Mouse (Mus musculus) mesoderm, embryonic 11.5 days (tissue): ENCODE measurements around the gene Nosip.

ENCODE experiments used
- DNase-seq: peaks from one replicate; pipeline ENCODE4 v3.0.0-alpha.2; 2012; ENCODE audit warnings: low read depth, low spot score

Nosip gene

GRCm38 (mm10) chr7:45058607-45059571, 3.3 kb upstream of the Nosip start:
- DNase-seq: no peak

DNA sequence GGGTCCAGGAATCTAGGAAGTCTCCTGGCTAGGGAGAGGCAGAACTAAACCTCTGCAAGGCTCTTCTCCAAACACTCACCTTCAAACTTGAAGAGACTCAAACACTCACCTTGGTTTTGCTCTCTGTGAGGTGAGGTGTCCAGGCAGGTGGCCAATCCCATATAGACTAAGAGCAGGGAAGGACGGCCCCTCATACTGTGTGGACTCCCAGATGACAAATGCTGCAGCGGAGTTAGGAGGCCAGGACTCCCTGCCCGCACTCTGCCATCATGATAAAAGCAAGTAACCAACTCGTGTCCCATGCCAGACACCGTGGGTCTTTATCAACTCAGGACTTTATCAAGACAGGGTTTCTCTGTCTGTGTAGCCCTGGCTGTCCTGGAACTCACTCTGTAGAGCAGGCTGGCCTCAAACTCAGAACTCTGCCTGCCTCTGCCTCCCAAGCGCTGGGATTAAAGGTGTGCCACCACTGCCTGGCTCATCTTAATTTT, 1.6 kb upstream of the Nosip start:
- DNase-seq: no peak

DNA sequence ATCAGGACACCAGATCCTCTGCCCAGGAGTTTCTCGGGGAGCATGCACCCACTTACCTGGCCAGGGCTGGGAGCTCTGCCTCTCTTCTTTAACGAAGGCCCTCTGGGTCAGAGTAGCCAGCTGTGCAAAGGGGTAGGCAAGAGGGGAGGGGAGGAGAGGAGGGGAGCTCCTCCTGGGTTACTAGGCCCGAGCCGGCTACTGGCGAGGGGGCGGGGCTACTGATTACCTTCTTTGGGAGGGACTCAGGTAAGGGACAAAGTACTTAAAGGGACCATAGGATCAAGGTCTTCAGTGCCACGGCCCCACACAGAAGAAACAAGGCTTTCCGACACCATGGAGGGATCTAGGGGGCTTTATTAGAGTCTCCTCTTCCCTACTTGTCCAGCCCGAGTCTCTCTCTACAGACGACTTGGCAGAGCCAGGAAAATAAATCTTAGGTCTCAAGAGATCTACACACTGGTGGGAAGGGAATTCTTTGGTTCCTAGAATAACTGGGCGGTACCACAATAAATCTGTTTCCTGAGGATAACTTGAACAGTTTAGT, 625 bp upstream of the Nosip start:
- no peak for DNase-seq

GRCm38 (mm10) chr7:45067190-45067999, 5.2 kb downstream of the Nosip start:
- DNase-seq: no peak

DNA sequence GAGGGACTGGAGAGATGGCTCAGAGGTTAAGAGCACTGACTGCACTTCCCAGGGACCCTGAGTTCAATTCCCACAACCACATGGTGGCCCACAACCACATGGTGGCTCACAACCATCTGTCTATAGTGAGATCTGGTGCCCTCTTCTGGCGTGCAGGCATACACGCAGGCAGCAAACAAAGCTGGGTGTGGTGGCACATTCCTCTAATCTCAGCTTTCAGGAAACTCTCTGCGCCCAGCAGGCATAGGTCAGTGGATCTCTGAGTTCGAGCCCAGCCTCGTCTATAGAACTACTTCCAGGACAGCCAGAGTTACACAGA, 5.7 kb downstream of the Nosip start:
- peak; percentile 73 for DNase-seq

- no peak for DNase-seq
Measured at GRCm38 (mm10) chr7:45069671-45070070, 7.4 kb downstream of the Nosip start.

DNA sequence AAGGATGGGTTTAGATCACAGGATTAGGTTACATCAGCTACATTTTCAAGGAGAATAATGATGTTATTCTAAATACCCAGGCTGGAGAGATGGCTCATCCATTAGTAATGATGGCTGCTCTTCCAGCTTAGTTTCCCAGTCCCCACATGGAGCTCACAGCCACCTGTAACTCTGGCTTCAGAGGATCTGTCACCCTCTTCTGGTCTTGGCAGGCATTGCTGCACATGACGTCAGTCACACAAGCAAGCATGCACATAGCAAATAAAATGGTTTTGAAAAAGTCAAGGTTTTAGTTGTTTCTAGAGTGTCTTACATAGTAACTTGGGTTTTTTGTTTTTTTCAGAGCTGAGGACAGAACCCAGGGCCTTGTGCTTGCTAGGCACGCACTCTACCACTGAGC, 10.0 kb downstream of the Nosip start:
- DNase-seq: no peak

GRCm38 (mm10) chr7:45073171-45073707, 11.0 kb downstream of the Nosip start:
- DNase-seq: no peak

DNA sequence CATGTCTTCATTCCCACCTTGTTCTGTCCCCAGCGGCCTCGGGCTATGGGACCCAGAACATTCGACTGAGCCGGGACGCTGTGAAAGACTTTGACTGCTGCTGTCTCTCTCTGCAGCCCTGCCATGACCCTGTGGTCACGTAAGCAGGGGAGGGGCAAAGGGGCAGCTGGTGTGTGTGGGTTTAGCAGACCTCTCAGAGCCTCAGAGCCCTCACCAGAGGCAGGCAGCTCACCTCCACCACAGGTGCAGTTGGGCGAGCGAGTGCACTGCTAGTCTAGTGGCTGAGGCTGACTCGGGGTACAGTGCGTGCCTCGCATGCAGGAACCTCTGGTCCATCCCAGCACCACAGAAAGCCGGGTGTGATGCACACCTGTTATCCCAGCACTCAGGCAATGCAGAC, 11.7 kb downstream of the Nosip start:
- DNase-seq: no peak

DNA sequence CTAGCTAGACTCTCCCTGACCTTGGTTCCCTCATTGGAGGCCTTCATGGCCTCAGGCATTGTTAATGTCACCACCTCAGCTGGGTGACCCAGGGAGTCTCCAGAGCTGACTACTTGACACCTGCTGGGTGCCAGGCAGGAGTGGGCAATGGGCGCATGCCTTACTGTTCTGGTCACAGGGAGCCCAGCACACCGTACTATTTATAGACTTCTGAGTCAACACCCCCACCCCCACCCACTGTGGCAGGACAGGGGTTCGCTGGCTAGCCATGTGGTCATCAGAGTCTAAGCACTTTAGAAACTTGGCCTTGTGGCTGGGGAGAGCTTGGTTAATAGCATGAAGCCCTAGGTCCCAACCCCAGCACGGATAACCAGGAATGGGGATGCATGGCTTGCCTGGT, 13.2 kb downstream of the Nosip start:
- no peak for DNase-seq

DNA sequence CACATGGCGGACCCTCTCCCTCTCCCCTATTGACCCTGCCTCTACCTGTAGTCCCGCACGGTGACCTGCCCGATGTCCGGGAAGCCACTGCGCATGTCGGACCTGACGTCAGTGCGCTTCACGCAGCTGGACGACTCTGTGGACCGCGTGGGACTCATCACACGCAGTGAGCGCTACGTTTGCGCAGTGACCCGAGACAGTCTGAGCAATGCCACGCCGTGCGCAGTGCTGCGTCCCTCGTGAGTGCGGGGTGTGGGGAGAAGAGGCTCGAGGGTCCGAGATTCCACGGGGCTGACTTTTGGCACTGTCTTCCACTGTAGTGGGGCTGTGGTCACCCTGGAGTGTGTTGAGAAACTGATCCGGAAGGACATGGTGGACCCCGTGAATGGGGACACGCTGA, 14.3 kb downstream of the Nosip start:
- no peak for DNase-seq

GRCm38 (mm10) chr7:45077322-45077721, 15.1 kb downstream of the Nosip start:
- no peak for DNase-seq

GRCm38 (mm10) chr7:45077829-45078228, 15.6 kb downstream of the Nosip start:
- DNase-seq: no peak

- DNase-seq: peak; percentile 77
Measured at GRCm38 (mm10) chr7:45078513-45078912, 16.3 kb downstream of the Nosip start.

DNA sequence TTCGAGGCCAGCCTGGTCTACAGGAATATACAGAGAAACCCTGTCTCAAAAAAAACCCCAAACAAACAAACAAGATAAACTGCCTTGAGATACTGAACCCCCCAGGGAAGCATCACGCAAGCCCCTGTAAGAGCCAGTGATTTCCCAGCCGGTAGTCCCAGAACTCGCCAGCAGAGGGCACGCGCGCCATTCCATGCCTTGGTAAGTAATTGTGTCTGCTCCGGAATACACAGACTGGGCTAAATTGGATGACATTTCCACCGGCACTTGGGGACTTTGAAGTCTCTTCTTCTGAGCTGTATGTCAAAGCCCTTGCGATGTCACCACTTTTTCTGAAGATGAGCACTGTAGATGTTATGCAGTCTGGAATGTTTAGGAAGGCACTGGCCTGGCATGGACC, 17.6 kb downstream of the Nosip start:
- DNase-seq: peak; percentile 90

GRCm38 (mm10) chr7:45081016-45081415, 18.8 kb downstream of the Nosip start:
- DNase-seq: no peak

DNA sequence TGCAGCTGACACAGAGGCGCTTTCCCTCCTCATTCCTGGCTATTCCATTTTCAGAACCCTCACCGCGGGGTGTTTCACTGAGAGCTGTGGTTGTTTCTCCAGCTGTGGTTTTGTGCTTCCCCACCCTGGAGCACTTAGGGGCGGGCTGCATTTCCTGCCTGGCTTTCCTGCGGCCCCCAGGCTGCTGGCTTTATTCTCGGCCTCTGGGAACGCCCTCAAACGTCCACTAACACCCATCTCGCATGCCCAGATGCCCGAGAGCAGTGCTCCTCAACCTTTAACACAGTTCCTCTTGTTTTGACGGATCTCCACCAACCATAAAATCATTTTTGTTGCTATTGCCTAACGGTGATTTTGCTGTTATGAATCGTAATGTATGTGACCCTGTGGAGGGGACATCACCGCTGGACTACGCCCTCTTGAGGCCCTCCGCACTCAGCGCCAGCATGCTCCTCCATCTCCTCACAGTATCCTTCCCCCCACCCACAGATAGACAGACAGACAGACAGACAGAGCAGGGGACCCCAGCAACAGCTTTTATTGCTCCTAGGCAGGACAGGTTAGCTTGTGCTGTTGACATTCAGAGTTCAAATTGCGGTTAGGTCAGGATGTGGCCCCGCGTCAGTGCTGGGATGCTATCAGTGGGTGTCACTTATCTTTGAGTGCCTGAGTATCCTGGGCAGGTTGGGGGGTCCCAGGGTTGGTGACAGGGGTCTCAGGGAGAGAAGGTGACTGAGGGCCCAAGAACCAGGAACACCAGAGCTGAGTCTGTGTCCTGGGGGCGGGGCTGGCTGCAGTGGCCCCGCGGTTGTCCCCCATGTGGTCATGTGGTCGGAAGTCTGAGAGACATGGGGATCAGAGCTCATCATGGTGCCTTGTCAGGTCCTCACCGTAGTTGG, 20.4 kb downstream of the Nosip start:
- no peak for DNase-seq

- DNase-seq: no peak
Measured at GRCm38 (mm10) chr7:45083300-45083890, 21.2 kb downstream of the Nosip start.

- DNase-seq: no peak
Measured at GRCm38 (mm10) chr7:45086084-45086483, 23.9 kb downstream of the Nosip start.

GRCm38 (mm10) chr7:45088597-45088996, 26.4 kb downstream of the Nosip start:
- no peak for DNase-seq
